Mouse (Mus musculus) testis, adult 2 months (tissue): Measurements from ENCODE around the gene Gm37240. TPM values are rescaled to one million over a fixed set of nuclear protein-coding genes. Genes with fewer than 3 reads are reported as not detected.

Source experiments
- H3K27ac ChIP-seq: fragments of 200-500 bp; 2 replicates; pipeline ENCODE4 v1.5.1; 2012; ENCODE audit warnings: low read depth, low read length; ENCODE audit not compliant: control insufficient read depth, insufficient read depth
- H3K27me3 ChIP-seq: fragments of 200-500 bp; 2 replicates; pipeline ENCODE4 v1.6.1; 2012; ENCODE audit warnings: mild to moderate bottlenecking, low read length, moderate library complexity; ENCODE audit not compliant: control insufficient read depth, insufficient read depth
- H3K36me3 ChIP-seq: fragments of 200-500 bp; 2 replicates; pipeline ENCODE4 v1.6.1; 2012; ENCODE audit warnings: mild to moderate bottlenecking, low read length; ENCODE audit not compliant: control insufficient read depth, insufficient read depth
- H3K4me1 ChIP-seq: fragments of 200-500 bp; 2 replicates; pipeline ENCODE4 v1.6.1; 2012; ENCODE audit warnings: low read length; ENCODE audit not compliant: control insufficient read depth, insufficient read depth
- H3K4me3 ChIP-seq: fragments of 200-500 bp; 2 replicates; pipeline ENCODE4 v1.5.1; 2012; ENCODE audit warnings: low read depth, mild to moderate bottlenecking, low read length, moderate library complexity, mixed read lengths; ENCODE audit not compliant: control insufficient read depth
- CTCF ChIP-seq: fragments of 200-500 bp; IDR thresholded peaks from 2 replicates; pipeline ENCODE4 v1.5.1; 2012; ENCODE audit warnings: low read depth, mild to moderate bottlenecking, inconsistent platforms, low read length, moderate library complexity; ENCODE audit not compliant: control insufficient read depth, insufficient read depth, insufficient replicate concordance
- POLR2A ChIP-seq: fragments of 200-500 bp; IDR thresholded peaks from 2 replicates; pipeline ENCODE4 v1.6.1; 2012; ENCODE audit warnings: low read depth, mild to moderate bottlenecking, inconsistent platforms, low read length, moderate library complexity; ENCODE audit not compliant: control insufficient read depth
- polyA plus RNA-seq: library from polyadenylated mRNA; depleted of rRNA; stranded (reverse); fragments of >200 nt; gene quantifications from 2 replicates; pipeline ENCODE4 v1.2.3, GENCODE M21; 2012

Gene Gm37240
- polyA plus RNA-seq, 1 experiment = not detected

GRCm38 (mm10) chr3:84529021-84529420 lies 1358.3 kb downstream of the Gm37240 start:
- Histone ChIP-seq H3K4me1 (no peaks in the 10 kb centered on the region), H3K27ac (no peak overlapping the region)
- TF ChIP-seq CTCF (no peak), POLR2A (no peak)

GRCm38 (mm10) chr3:84524952-84525351 lies 1362.4 kb downstream of the Gm37240 start:
- no peaks in the 10 kb centered on the region for H3K4me1 ChIP-seq
- no peak overlapping the region for H3K27ac ChIP-seq
- peaks cover 2% of the 10 kb centered on the region for H3K36me3 ChIP-seq
- no peak for TF ChIP-seq CTCF
- TF ChIP-seq POLR2A = no peak
- no peak overlapping the region for H3K4me3 ChIP-seq
- H3K27me3 ChIP-seq = no peaks in the 10 kb centered on the region

More at GRCm38 (mm10) chr3:84529021-84529420, 1358.3 kb downstream of the Gm37240 start:
- peaks cover 2% of the 10 kb centered on the region for H3K36me3 ChIP-seq
- H3K27me3 ChIP-seq = no peaks in the 10 kb centered on the region
- H3K4me3 ChIP-seq = no peak overlapping the region

GRCm38 (mm10) chr3:84516163-84516562 lies 1371.2 kb downstream of the Gm37240 start:
- no peaks in the 10 kb centered on the region; the same call in 1 of the 2 replicates for H3K36me3 ChIP-seq
- H3K27ac ChIP-seq = no peak overlapping the region
- TF ChIP-seq POLR2A = no peak
- TF ChIP-seq CTCF = no peak
- H3K4me1 ChIP-seq = no peaks in the 10 kb centered on the region
- no peak overlapping the region for H3K4me3 ChIP-seq
- no peaks in the 10 kb centered on the region for H3K27me3 ChIP-seq

- TF ChIP-seq CTCF (no peak), POLR2A (no peak)
- no peaks in the 10 kb centered on the region for H3K4me1 ChIP-seq
- no peak overlapping the region for H3K27ac ChIP-seq
- H3K4me3 ChIP-seq = no peak overlapping the region
- no peaks in the 10 kb centered on the region for H3K27me3 ChIP-seq
- H3K36me3 ChIP-seq = no peaks in the 10 kb centered on the region; the same call in 1 of the 2 replicates
Measured at GRCm38 (mm10) chr3:84512774-84513515, 1374.4 kb downstream of the Gm37240 start.

- no peaks in the 10 kb centered on the region for H3K36me3 ChIP-seq
- no peaks in the 10 kb centered on the region for H3K27me3 ChIP-seq
- no peak for TF ChIP-seq POLR2A
- TF ChIP-seq CTCF = no peak
- no peaks in the 10 kb centered on the region for H3K4me1 ChIP-seq
- H3K4me3 ChIP-seq = no peak overlapping the region
- no peak overlapping the region for H3K27ac ChIP-seq
Measured at GRCm38 (mm10) chr3:84505193-84505592, 1382.1 kb downstream of the Gm37240 start.

GRCm38 (mm10) chr3:84504291-84504690 lies 1383.0 kb downstream of the Gm37240 start:
- Histone ChIP-seq H3K36me3 (no peaks in the 10 kb centered on the region), H3K4me1 (no peaks in the 10 kb centered on the region), H3K4me3 (no peak overlapping the region), H3K27me3 (no peaks in the 10 kb centered on the region), H3K27ac (no peak overlapping the region)
- TF ChIP-seq CTCF = no peak
- TF ChIP-seq POLR2A = no peak

GRCm38 (mm10) chr3:84502101-84502500 lies 1385.2 kb downstream of the Gm37240 start:
- H3K4me3 ChIP-seq = no peak overlapping the region
- H3K27ac ChIP-seq = no peak overlapping the region
- no peak for TF ChIP-seq POLR2A
- no peak for TF ChIP-seq CTCF
- no peaks in the 10 kb centered on the region; the same call in 1 of the 2 replicates for H3K36me3 ChIP-seq
- no peaks in the 10 kb centered on the region for H3K27me3 ChIP-seq
- H3K4me1 ChIP-seq = no peaks in the 10 kb centered on the region
